Mouse (Mus musculus) spleen, adult 18-20 months (tissue): ENCODE data around the gene Cep97.
"Not testable (repeated sequence)": the region's sequence is repeated elsewhere in the genome, so short reads cannot be mapped to it uniquely, and the experiment has no call there.

Experiments used
- DNase-seq, 2 experiments: peaks; one replicate each; pipeline ENCODE4 v3.0.0; 2022; ENCODE audit warnings: mixed read lengths in 2 of 2

The Cep97 gene

DNA sequence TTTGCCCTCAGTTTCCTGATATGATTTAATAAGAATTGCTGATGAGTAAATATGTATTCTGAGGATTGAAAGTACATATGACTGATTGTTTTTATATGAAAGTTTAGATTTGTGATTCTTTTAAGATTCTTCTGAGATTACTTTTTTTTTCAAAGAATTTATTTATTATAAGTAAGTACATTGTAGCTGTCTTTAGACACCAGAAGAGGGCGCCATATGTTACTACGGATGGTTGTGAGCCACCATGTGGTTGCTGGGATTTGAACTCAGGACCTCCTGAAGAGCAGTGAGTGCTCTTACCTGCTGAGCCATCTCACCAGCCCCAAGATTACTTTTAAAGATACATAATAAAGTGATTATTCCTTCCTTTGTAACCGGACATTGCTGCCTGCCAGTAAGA lies 45.2 kb downstream of the Cep97 start:
- no peak for DNase-seq

DNA sequence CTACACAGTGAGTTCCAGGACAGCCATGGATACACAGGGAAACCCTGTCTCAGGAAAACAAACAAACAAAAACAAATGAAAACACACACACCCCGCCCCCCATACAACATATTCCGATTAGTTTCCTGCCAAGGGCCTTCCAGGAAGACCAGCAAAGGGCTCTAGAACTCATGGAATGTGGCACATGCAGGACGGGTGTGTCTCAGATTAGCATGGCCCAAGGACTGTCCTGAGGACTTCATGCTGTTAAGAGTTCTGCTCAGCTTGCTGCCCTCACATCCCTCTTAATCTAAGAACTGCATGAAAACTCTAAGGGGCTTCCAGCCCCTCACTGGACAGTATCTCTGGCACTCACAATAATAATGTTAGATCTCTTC lies 46.1 kb downstream of the Cep97 start:
- no peak for DNase-seq

DNA sequence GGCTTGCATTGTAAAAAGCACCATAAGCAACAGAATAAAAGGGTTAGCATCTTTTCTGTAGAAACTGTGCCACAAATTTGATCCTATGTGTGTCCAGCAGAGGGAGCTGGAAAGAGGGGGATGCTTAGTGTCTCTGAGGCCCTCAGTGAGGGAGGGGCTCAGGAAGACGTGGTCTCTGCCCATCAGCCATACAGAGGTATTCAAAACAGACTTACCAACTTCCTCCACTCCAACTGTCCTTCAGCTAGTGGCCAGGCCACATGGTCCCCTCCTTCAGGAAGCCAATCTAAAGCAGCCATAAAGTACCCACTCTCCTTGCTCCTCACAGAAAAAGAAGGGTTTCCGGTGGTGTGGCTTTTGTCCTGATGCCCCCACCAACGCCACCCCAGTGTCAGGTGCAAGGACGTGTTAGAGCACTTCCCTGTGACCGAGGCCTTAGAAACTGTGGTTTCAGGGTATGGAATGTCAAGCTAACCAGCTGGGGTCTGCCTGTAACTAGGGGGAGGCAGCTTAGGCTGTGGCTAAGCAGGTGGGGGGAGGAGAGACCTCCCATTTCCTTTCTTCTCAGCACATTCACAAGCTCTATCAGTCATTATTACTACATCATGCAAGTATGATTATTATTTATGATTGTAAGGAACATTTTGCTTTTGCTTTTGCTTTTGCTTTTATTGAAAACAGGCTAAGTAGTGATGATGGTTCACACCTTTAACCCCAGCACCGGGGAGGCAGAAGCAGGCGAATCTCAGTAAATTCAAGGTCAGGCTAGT lies 46.7 kb downstream of the Cep97 start:
- DNase-seq = no peak

DNA sequence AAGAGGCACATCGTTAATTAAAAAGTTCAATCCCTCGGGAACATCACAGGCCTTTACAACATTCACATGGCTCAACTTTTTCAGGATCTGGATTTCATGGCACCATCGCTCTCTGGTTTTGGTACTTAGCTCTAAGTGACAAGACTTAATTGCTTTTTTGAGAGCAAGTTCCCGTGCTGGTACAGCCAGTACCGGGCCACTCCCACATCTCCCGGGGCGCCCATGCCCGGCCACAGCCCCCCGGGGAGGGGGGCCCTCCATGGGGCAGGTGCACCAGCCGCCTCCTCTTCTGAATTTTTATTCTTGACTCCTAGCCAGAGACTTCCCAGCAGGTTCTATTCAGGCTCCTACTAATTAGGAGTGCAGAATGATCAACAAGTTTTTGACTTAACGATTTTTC lies 50.4 kb downstream of the Cep97 start:
- no peak for DNase-seq

DNA sequence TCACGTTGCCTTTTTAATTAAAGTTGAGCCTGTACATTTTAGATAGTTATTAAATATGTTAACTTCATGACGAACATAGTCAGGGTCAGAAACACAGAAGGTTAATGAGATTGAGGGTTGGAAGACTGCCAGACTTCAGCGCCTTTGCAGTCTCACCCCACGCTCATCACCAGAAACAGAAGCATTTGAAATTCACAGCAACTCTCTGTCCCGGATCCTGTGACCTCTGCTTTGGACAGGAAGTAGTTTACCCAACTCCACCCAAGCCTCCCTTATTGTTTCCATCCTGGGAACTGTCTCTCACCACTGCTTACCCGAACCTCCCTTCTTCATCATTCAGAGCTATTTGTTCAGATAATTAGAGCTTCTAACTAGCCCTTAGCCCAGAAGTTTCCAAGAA lies 58.6 kb downstream of the Cep97 start:
- DNase-seq = no peak

DNA sequence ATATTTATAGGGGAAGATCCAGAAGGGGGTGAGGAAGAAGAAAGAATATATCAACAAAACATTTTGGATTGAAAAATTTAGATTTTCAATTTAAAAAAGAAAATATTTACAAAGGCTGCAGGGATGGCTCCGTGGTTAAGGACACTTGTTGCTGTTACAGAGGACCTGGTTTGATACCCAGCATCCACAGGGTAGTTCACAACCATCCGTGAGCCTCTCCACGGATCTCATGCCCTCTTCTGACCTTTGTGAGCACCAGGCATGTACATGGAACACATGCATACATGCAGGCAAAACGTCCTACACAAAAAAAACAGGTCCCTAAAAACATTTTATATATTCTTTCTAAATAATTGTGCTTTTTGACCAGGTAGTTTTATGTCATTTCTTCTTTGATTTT lies 70.8 kb downstream of the Cep97 start:
- no peak for DNase-seq

DNA sequence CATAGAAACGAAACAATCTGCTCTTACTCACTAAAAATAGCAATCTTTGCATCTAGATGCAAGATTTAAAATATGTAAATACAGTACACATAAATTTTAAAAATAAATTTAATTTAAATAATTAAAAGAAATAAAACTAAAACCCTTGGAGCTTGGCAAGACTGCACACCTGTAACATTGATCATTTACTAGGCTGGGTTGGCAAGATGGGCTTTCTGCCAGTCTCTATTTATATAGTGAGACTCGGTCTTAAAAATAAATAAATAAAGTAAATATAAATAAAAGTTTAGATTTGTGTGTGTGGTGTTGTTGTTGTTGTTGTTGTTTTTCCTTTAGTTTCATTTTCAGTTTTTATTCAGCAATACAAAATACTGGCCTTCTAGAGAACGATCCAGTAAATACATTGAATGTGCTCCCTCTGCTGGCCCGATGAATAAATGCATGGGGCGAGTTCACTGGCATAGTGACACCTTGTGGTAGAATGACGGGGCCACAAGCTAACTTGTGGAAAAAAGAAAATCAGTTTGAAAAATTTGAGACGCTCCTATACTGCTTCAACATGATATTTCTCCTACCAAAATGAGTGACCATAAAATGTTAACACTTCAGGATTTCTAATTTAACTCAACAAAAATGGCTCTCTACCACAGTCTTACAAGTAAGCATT lies 71.4 kb downstream of the Cep97 start:
- DNase-seq = peak; percentile 22 to 58

DNA sequence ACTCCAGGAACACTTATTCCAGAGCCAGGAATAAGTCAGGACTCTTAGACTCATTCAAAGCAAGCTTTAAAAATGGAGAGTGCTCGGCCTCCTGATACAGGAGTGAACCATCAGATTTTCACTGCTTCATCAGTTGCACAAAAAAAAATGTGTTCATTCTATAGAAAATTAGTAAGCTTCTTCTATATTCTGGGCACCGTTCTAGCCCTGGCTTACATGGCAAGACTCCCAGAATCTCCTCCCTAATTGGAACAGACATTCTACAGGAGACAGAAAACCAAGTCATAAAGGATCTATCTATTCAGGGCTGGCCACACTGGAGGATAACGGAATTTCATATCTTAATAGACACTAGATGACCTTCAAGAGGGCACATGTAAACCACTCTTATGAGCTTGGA lies 73.6 kb downstream of the Cep97 start:
- DNase-seq = no peak

DNA sequence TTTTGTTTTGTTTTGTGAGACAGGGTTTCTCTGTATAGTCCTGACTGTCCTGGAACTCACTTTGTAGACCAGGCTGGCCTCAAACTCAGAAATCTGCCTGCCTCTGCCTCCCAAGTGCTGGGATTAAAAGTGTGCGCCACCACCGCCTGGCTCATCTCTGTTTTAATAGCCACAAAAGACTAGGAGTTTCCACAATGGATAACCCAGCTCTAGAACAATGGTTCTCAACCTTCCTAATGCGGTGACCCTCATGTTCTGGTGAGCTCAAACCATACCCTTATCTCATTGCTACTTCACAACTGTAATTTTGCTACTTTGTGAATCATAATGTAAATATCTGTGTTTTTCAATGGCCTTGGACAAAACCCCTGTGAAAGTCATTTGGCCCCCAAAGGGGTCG lies 75.2 kb downstream of the Cep97 start:
- not testable (repeated sequence) for DNase-seq

DNA sequence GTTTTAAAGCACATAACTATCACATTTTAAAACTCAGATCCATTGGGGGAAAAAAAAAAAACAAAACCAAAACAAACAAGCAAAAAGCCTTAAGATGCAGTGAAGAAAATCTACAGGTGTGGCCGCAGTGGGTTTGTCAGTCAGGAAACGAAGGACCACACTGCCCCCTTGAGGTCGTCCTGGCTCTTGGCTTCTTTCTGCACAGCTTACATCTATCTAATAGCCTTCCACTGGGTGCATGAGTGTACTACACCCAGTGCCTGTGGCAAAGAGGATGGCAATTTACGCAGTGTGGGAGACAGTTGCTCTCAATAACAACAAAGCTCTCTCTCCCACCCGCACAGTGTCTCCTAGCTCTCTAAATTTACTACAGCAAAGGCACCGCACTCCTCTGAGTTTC lies 76.2 kb downstream of the Cep97 start:
- DNase-seq = peak; percentile 43 to 77

DNA sequence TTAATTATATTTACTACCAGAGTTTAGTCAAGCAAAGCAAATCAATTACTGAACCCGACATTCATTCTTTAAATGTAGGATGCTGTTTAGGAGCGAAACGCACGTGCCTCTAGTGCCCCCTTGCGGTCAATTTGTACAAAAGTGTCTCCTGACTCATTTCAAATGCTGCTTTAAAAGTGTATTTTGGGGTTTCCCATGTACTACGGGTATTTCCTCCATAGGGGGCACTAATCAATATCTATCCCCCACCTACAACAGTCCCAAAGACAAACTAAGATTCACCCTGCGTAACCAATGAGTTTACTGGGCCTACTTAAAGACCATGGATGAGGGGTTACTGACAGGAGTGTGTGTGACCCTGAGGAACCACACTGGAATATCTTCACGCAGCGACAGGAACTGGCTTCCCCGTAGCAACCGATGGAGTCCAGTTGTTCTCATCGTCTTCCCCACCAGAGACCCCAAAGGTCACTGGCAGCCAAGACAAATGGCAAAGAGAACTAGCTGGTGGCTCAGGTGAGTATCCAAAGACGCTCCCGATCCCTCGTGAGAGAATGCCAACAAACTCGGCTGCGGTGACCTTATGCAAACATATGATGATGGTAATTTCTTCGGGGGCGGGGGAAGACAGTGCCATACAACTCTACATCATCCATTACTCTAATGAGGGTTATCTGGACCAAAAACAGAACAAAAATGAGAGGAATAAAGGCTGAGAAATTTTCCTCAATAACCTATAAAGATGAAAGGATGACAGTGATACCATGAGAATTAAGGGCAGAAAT lies 81.5 kb downstream of the Cep97 start:
- DNase-seq = peak; percentile 34 to 76

DNA sequence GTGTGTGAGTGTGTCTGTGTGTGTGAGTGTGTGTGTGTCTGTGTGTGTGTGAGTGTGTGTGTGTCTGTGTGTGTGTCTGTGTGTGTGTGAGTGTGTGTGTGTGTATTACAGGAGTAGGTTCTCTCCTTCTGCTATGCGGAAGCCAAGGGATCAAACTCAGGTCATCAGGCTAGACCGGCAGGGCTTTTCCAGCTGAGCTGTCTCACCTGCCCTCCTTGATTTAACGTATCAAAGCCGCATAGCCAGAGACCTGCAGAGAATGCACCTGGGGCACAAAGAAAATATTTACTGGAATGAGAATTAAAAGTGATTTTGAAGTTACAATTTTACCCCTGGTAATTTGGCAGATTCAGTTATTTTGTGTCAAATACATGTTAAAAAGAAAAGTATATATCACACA lies 82.1 kb downstream of the Cep97 start:
- DNase-seq = no peak

DNA sequence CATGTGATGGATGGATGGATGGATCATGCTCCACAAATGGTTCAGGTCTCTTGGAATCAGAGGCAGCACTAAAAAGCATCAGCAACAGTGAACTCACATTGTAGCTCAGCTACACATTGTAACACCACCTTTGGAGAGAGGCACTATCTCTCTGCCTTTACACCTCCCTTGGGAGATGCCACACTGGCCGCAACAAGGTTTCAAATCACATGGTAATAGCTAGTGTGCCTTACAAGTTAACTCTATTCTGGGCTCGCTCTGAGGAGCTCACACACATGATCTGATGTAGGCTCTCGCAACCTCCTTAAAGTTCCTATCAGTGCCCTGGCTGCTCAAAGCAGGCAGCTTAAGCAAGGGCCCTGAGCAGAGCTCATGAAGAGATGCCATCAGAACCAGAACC lies 84.2 kb downstream of the Cep97 start:
- no peak for DNase-seq
